13 mouse cellular contexts compared by ENCODE assay signal in the genomic region with DNA sequence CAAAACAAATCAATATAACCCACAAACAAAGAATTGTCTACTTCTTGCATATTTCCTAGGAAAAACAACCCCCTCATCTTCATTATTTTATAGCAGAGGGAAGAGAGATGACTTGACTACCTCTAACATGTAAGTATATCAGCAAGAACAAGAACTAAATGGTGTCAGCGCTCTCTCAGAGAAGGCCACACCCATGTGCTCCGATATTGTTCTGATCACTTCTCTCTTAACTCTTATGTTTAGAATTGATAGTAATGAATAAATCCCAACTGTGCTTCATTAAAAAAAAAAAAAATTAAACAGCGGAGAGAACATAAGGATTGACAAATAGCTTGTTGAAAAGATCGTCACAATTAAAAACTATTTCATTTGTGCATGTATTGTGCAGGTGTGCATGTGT. TPM values are rescaled to one million over a fixed set of nuclear protein-coding genes. Genes with fewer than 3 reads are reported as not detected.
DNase-seq lines count a peak whose midpoint lies in the region; ATAC-seq and TF ChIP-seq lines count a peak whose summit lies in the region.
"Had no signal": no experiment of that assay in that cellular context is flagged by ENCODE, and none has a peak within 500 bp of the region (broad histone marks: within the 10 kb centered on the region; RNA-seq: fewer than 3 reads in every experiment).

No protein-coding gene starts in this region.

- no peaks in the 10 kb centered on the region for H3K4me1 ChIP-seq in heart, postnatal 0 days (ENCODE audit: control insufficient read depth, insufficient read depth)
- H3K4me1 ChIP-seq in embryonic facial prominence, embryonic 14.5 days (ENCODE audit: control insufficient read depth, insufficient read depth, low read length) = peaks cover 14% of the 10 kb centered on the region; the same call in 1 of the 2 replicates
- peaks cover 13% of the 10 kb centered on the region for H3K4me1 ChIP-seq in hindbrain, embryonic 14.5 days (replicated peaks; ENCODE audit: control insufficient read depth, insufficient read depth, low read length)
- H3K4me1 ChIP-seq in neural tube, embryonic 12.5 days = peaks cover 10% of the 10 kb centered on the region

- no peak overlapping the region for H3K9ac ChIP-seq in heart, postnatal 0 days (replicated peaks; ENCODE audit: low read depth, low read length)
- no peak overlapping the region; the same call in 1 of the 2 replicates for H3K9ac ChIP-seq in embryonic facial prominence, embryonic 14.5 days (ENCODE audit: low read depth, low read length)
- peak overlapping the region; percentile 100 for H3K9ac ChIP-seq in hindbrain, embryonic 14.5 days
- peak overlapping the region; percentile 68 for H3K9ac ChIP-seq in neural tube, embryonic 12.5 days
- H3K9ac ChIP-seq: liver, embryonic 15.5 days had no signal

- H3K27ac ChIP-seq in heart, postnatal 0 days (ENCODE audit: low read depth) = no peak overlapping the region
- peak overlapping the region; percentile 99 for H3K27ac ChIP-seq in embryonic facial prominence, embryonic 14.5 days (replicated peaks; ENCODE audit: low read depth, low read length)
- H3K27ac ChIP-seq in hindbrain, embryonic 14.5 days = peak overlapping the region; percentile 100
- peak overlapping the region; percentile 96 for H3K27ac ChIP-seq in neural tube, embryonic 12.5 days
- H3K27ac ChIP-seq: liver, embryonic 15.5 days had no signal

- H3K4me3 ChIP-seq in heart, postnatal 0 days (ENCODE audit: low read depth, low read length) = no peak overlapping the region
- H3K4me3 ChIP-seq in embryonic facial prominence, embryonic 14.5 days (ENCODE audit: low read depth, low read length) = peak overlapping the region; percentile 85; the same call in 1 of the 2 replicates
- peak overlapping the region; percentile 91 for H3K4me3 ChIP-seq in hindbrain, embryonic 14.5 days (replicated peaks; ENCODE audit: low read length)
- peak overlapping the region; percentile 31; the same call in 1 of the 2 replicates for H3K4me3 ChIP-seq in neural tube, embryonic 12.5 days
- H3K4me3 ChIP-seq: liver, embryonic 15.5 days had no signal

- peak overlapping the region; percentile 24; the same call in 1 of the 2 replicates for H3K4me2 ChIP-seq in heart, postnatal 0 days (ENCODE audit: low read depth, low read length)
- H3K4me2 ChIP-seq in embryonic facial prominence, embryonic 14.5 days (ENCODE audit: low read depth, low read length) = peak overlapping the region; percentile 80; the same call in 1 of the 2 replicates
- peak overlapping the region; percentile 84 for H3K4me2 ChIP-seq in hindbrain, embryonic 14.5 days (replicated peaks)
- peak overlapping the region; percentile 60 for H3K4me2 ChIP-seq in neural tube, embryonic 12.5 days (replicated peaks)
- H3K4me2 ChIP-seq: liver, embryonic 15.5 days had no signal

- TF ChIP-seq EP300 in heart, postnatal 0 days (IDR thresholded peaks at IDR 0.05; ENCODE audit: low read depth) = no peak

- no peak for TF ChIP-seq CTCF in heart, postnatal 0 days (IDR thresholded peaks at IDR 0.05; ENCODE audit: low read depth)

- H3K27me3 ChIP-seq in heart, postnatal 0 days (ENCODE audit: control insufficient read depth, insufficient read depth, low read length) = no peaks in the 10 kb centered on the region
- no peaks in the 10 kb centered on the region for H3K27me3 ChIP-seq in embryonic facial prominence, embryonic 14.5 days (replicated peaks; ENCODE audit: control insufficient read depth, insufficient read depth, low read length)
- H3K27me3 ChIP-seq in hindbrain, embryonic 14.5 days (ENCODE audit: control insufficient read depth, insufficient read depth, low read length) = no peaks in the 10 kb centered on the region
- H3K27me3 ChIP-seq in neural tube, embryonic 12.5 days (replicated peaks) = no peaks in the 10 kb centered on the region

- ATAC-seq in heart, postnatal 0 days (ENCODE audit: insufficient read depth, low read depth) = no peak
- ATAC-seq in embryonic facial prominence, embryonic 14.5 days (ENCODE audit: low read depth) = no peak
- ATAC-seq in hindbrain, embryonic 14.5 days (ENCODE audit: low FRiP score) = no peak
- no peak for ATAC-seq in neural tube, embryonic 12.5 days (ENCODE audit: low FRiP score, low read depth)
- no peak for ATAC-seq in CD4-positive, CD25-positive, alpha-beta regulatory T cell, adult 4 months
- ATAC-seq: intestine, embryonic 16.5 days had no signal

- DNase-seq in heart, postnatal 0 days (ENCODE audit: low spot score) = no peak
- DNase-seq in heart, adult 11 months = no peak
- no peak for DNase-seq in embryonic facial prominence, embryonic 14.5 days (ENCODE audit: low spot score)
- peak; percentile 60 for DNase-seq in hindbrain, embryonic 14.5 days (ENCODE audit: low spot score)
- DNase-seq in frontal cortex, postnatal 10 days (ENCODE audit: low spot score in 2 of 2) = no peak
- no peak for DNase-seq in spleen, postnatal 36 days (ENCODE audit: low spot score in 2 of 2)
- DNase-seq: gastrocnemius, postnatal 36 days had no signal

- no peaks in the 10 kb centered on the region for H3K36me3 ChIP-seq in heart, postnatal 0 days (replicated peaks; ENCODE audit: control insufficient read depth, insufficient read depth, low read length)
- H3K36me3 ChIP-seq in embryonic facial prominence, embryonic 14.5 days (ENCODE audit: control insufficient read depth, insufficient read depth, low read length) = no peaks in the 10 kb centered on the region
- peaks cover 18% of the 10 kb centered on the region for H3K36me3 ChIP-seq in hindbrain, embryonic 14.5 days (replicated peaks; ENCODE audit: control insufficient read depth, insufficient read depth)
- peaks cover 4% of the 10 kb centered on the region; the same call in 1 of the 2 replicates for H3K36me3 ChIP-seq in neural tube, embryonic 12.5 days
- H3K36me3 ChIP-seq: liver, embryonic 15.5 days had no signal

- WGBS in heart, postnatal 0 days = 93% methylated on average over 4 of the region's 4 CpGs
- 72% methylated on average over 4 of the region's 4 CpGs for WGBS in embryonic facial prominence, embryonic 14.5 days
- WGBS in hindbrain, embryonic 14.5 days = 44% methylated on average over 4 of the region's 4 CpGs
- WGBS in neural tube, embryonic 12.5 days = 54% methylated on average over 4 of the region's 4 CpGs

- no peaks in the 10 kb centered on the region for H3K9me3 ChIP-seq in heart, postnatal 0 days (replicated peaks; ENCODE audit: control insufficient read depth, low read length)
- no peaks in the 10 kb centered on the region for H3K9me3 ChIP-seq in embryonic facial prominence, embryonic 14.5 days (ENCODE audit: control insufficient read depth, low read length)
- H3K9me3 ChIP-seq in hindbrain, embryonic 14.5 days (ENCODE audit: control insufficient read depth, low read length) = no peaks in the 10 kb centered on the region
- no peaks in the 10 kb centered on the region for H3K9me3 ChIP-seq in neural tube, embryonic 12.5 days
- H3K9me3 ChIP-seq: liver, embryonic 15.5 days had no signal

RNA-seq across cellular contexts. Expression of gene Tuba1a, which starts 1.8 kb away (rescaled TPM):
- 1,016 and 1,136 TPM in 2 replicates for total RNA-seq in heart, postnatal 0 days (2014; rRNA removed; ENCODE audit: low replicate concordance)
- 404 and 408 TPM in 2 replicates for polyA plus RNA-seq in heart, postnatal 0 days (2015; fragmentation: Nextera tagmentation; extraction: Ambion mirVana)
- polyA plus RNA-seq in embryonic facial prominence, embryonic 14.5 days (2014; fragmentation: Nextera tagmentation; extraction: Ambion mirVana) = 1,836 and 1,958 TPM in 2 replicates
- 14,408 and 15,410 TPM in 2 replicates for polyA plus RNA-seq in hindbrain, embryonic 14.5 days (2014; fragmentation: Nextera tagmentation; extraction: Ambion mirVana)
- 10,701 and 10,796 TPM in 2 replicates for polyA plus RNA-seq in neural tube, embryonic 12.5 days (2016; fragmentation: Nextera tagmentation; extraction: Ambion mirVana)
- polyA plus RNA-seq in CD4-positive, CD25-positive, alpha-beta regulatory T cell, adult 4 months (2017; shearing (Covaris generic)) = 100 to 1,000 TPM; 212 to 259 TPM

RNA-seq across cellular contexts. Expression of gene Gm49450, which starts 2.0 kb away (rescaled TPM):
- total RNA-seq in heart, postnatal 0 days (2014; rRNA removed; ENCODE audit: low replicate concordance) = 78.3 and 158 TPM in 2 replicates
- polyA plus RNA-seq in heart, postnatal 0 days (2015; fragmentation: Nextera tagmentation; extraction: Ambion mirVana) = not detected in 2 replicates
- not detected in 2 replicates for polyA plus RNA-seq in embryonic facial prominence, embryonic 14.5 days (2014; fragmentation: Nextera tagmentation; extraction: Ambion mirVana)
- polyA plus RNA-seq in hindbrain, embryonic 14.5 days (2014; fragmentation: Nextera tagmentation; extraction: Ambion mirVana) = not detected in 2 replicates
- polyA plus RNA-seq in neural tube, embryonic 12.5 days (2016; fragmentation: Nextera tagmentation; extraction: Ambion mirVana) = not detected in 2 replicates
- not detected for polyA plus RNA-seq in CD4-positive, CD25-positive, alpha-beta regulatory T cell, adult 4 months (2017; shearing (Covaris generic))
- total RNA-seq: gastrocnemius, postnatal 36 days; layer of hippocampus, postnatal 25 days; megakaryocyte-erythroid progenitor cell, adult 5-6 weeks had no signal
- polyA plus RNA-seq: intestine, embryonic 16.5 days; liver, embryonic 15.5 days had no signal

RNA-seq across cellular contexts. Expression of gene Tuba1b, which starts 21.0 kb away (rescaled TPM):
- 2,330 and 2,912 TPM in 2 replicates for total RNA-seq in heart, postnatal 0 days (2014; rRNA removed; ENCODE audit: low replicate concordance)
- polyA plus RNA-seq in heart, postnatal 0 days (2015; fragmentation: Nextera tagmentation; extraction: Ambion mirVana) = 608 and 611 TPM in 2 replicates
- polyA plus RNA-seq in embryonic facial prominence, embryonic 14.5 days (2014; fragmentation: Nextera tagmentation; extraction: Ambion mirVana) = 1,523 and 1,643 TPM in 2 replicates
- polyA plus RNA-seq in hindbrain, embryonic 14.5 days (2014; fragmentation: Nextera tagmentation; extraction: Ambion mirVana) = 1,223 and 1,455 TPM in 2 replicates
- polyA plus RNA-seq in neural tube, embryonic 12.5 days (2016; fragmentation: Nextera tagmentation; extraction: Ambion mirVana) = 1,299 and 1,329 TPM in 2 replicates
- 100 to 1,000 TPM; 419 to 534 TPM for polyA plus RNA-seq in CD4-positive, CD25-positive, alpha-beta regulatory T cell, adult 4 months (2017; shearing (Covaris generic))

RNA-seq across cellular contexts. Expression of gene Lmbr1l, which starts 37.3 kb away (rescaled TPM):
- 25.5 and 28.2 TPM in 2 replicates for total RNA-seq in heart, postnatal 0 days (2014; rRNA removed; ENCODE audit: low replicate concordance)
- polyA plus RNA-seq in heart, postnatal 0 days (2015; fragmentation: Nextera tagmentation; extraction: Ambion mirVana) = 8.0 and 9.6 TPM in 2 replicates
- polyA plus RNA-seq in embryonic facial prominence, embryonic 14.5 days (2014; fragmentation: Nextera tagmentation; extraction: Ambion mirVana) = 3.9 and 4.3 TPM in 2 replicates
- polyA plus RNA-seq in hindbrain, embryonic 14.5 days (2014; fragmentation: Nextera tagmentation; extraction: Ambion mirVana) = 6.4 and 8.1 TPM in 2 replicates
- polyA plus RNA-seq in neural tube, embryonic 12.5 days (2016; fragmentation: Nextera tagmentation; extraction: Ambion mirVana) = 35.9 and 40.0 TPM in 2 replicates
- 10 to 100 TPM; 23.3 to 61.6 TPM for polyA plus RNA-seq in CD4-positive, CD25-positive, alpha-beta regulatory T cell, adult 4 months (2017; shearing (Covaris generic))

RNA-seq across cellular contexts. Expression of gene Dhh, which starts 57.0 kb away (rescaled TPM):
- total RNA-seq in heart, postnatal 0 days (2014; rRNA removed; ENCODE audit: low replicate concordance) = 4.4 and 4.8 TPM in 2 replicates
- 1.7 TPM in 2 replicates for polyA plus RNA-seq in heart, postnatal 0 days (2015; fragmentation: Nextera tagmentation; extraction: Ambion mirVana)
- polyA plus RNA-seq in embryonic facial prominence, embryonic 14.5 days (2014; fragmentation: Nextera tagmentation; extraction: Ambion mirVana) = 2.0 and 3.1 TPM in 2 replicates
- 1.1 and 1.4 TPM in 2 replicates for polyA plus RNA-seq in hindbrain, embryonic 14.5 days (2014; fragmentation: Nextera tagmentation; extraction: Ambion mirVana)
- polyA plus RNA-seq in neural tube, embryonic 12.5 days (2016; fragmentation: Nextera tagmentation; extraction: Ambion mirVana) = 1.6 and 1.9 TPM in 2 replicates
- polyA plus RNA-seq in CD4-positive, CD25-positive, alpha-beta regulatory T cell, adult 4 months (2017; shearing (Covaris generic)) = not detected
- total RNA-seq: megakaryocyte-erythroid progenitor cell, adult 5-6 weeks had no signal

Comparison
In these comparisons a context has a peak if more than half of its experiments do, and no peak if none do; other contexts are left out.
1. H3K4me2 ChIP-seq: peak in every context shown above with its lines; median percentile 84 in hindbrain, embryonic 14.5 days; 80 in embryonic facial prominence, embryonic 14.5 days; 60 in neural tube, embryonic 12.5 days; 24 in heart, postnatal 0 days.
2. H3K9ac ChIP-seq: peak in hindbrain, embryonic 14.5 days (single experiment) and neural tube, embryonic 12.5 days (single experiment); none in heart, postnatal 0 days (single experiment) and embryonic facial prominence, embryonic 14.5 days (single experiment).